In the genomic region with DNA sequence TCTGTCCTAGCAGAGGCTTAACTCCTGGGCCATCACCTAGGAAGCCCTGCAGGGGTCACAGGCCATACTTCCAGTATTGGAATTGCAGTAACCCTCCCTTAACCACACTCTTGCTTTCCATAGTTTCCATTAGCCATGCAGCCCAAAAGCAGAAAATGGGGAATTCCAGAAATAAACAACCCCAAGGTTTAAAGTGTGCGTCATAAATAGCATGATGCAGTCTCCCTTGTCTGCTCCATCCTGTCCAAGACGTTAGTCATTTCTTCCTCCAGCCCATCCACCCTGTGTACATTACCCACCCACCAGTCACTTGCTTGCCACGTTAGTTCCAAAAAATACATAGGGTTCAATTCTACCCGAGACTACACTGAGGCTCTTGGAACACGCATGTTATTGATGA, we compare ENCODE assay signal across 18 mouse cellular contexts. TPM values are rescaled to one million over a fixed set of nuclear protein-coding genes. Genes with fewer than 3 reads are reported as not detected.
"Had no signal": no experiment of that assay in that cellular context is flagged by ENCODE, and none has a peak within 500 bp of the region (broad histone marks: within the 10 kb centered on the region; RNA-seq: fewer than 3 reads in every experiment).

No protein-coding gene starts in this region.

- H3K4me2 ChIP-seq: neural tube, embryonic 12.5 days; neural tube, embryonic 13.5 days; neural tube, embryonic 15.5 days; stomach, embryonic 15.5 days had no signal

- H3K27me3 ChIP-seq: neural tube, embryonic 12.5 days; neural tube, embryonic 13.5 days; neural tube, embryonic 15.5 days; stomach, embryonic 15.5 days had no signal

- H3K9me3 ChIP-seq: neural tube, embryonic 12.5 days; neural tube, embryonic 13.5 days; neural tube, embryonic 15.5 days; stomach, embryonic 15.5 days had no signal

- H3K27ac ChIP-seq: neural tube, embryonic 15.5 days had no signal

- H3K36me3 ChIP-seq: neural tube, embryonic 12.5 days; neural tube, embryonic 13.5 days; neural tube, embryonic 15.5 days; stomach, embryonic 15.5 days had no signal

- H3K9ac ChIP-seq: neural tube, embryonic 12.5 days; neural tube, embryonic 13.5 days; neural tube, embryonic 15.5 days; stomach, embryonic 15.5 days had no signal

- H3K4me3 ChIP-seq: neural tube, embryonic 12.5 days; neural tube, embryonic 13.5 days; neural tube, embryonic 15.5 days; stomach, embryonic 15.5 days had no signal

- DNase-seq: retina, postnatal 1 day; right cerebral cortex, adult 18-20 months; right cerebral cortex, postnatal 14 days; right cerebral cortex, postnatal 25 days; right cerebral cortex, postnatal 4 days; spleen, adult 18-20 months; thymus, adult 18-20 months; thymus, adult 2 months; thymus, postnatal 14 days; thymus, postnatal 25 days; thymus, postnatal 36 days; thymus, postnatal 4 days had no signal

RNA-seq across cellular contexts. Expression of a gene that starts 13.7 kb away (rescaled TPM):
- polyA plus RNA-seq: spleen, adult 2 months; testis, adult 2 months had no signal
